In the genomic region with DNA sequence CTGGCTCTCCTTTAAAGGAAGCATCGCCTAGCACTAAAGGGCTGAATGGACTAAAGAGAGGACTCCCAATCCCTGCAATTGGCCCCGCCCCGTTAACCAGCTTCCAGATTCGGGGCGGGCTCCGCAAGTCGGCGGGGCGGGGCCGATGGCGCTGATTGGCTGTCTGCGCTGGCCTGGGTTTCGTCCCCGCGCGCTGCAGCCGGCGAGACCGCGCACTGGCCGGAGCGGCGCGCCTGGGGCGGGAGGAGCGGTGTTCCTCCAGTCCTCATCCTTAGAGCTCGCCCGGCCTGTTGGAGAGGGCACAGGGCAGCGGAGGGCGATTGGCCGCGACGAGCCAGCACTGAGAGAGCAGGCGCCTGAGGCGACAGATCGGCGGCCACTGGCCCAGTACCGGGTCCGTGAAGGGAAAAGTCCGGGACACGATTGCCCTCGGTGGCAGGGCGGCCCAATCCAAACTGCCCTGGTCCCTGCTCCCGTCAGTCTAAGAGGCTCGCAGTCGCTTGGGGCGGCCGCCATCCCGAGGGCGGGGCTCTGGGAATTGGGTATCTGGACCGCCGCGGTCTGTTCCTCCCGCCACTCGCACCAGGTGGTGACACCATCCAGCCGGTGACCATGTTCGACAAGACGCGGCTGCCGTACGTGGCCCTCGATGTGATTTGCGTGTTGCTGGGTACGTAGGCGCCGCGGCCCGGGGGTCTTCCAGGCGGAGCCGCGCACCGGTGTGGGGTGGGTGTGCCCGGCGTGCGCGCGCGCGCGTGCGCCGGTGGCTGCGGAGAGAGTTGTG, we compare ENCODE assay signal across 8 mouse cellular contexts. TPM values are rescaled to one million over a fixed set of nuclear protein-coding genes. Genes with fewer than 3 reads are reported as not detected.
DNase-seq lines count a peak whose midpoint lies in the region; ATAC-seq lines count a peak whose summit lies in the region.

A gene (plus strand): TSS at position 196 of the 784 bp plus-strand sequence.

- no peaks in the 10 kb centered on the region for H3K36me3 ChIP-seq in hindbrain, embryonic 11.5 days (ENCODE audit: control insufficient read depth, insufficient read depth, low read length)
- H3K36me3 ChIP-seq in lung, embryonic 16.5 days (ENCODE audit: control insufficient read depth, insufficient read depth, low read length): peaks cover 7% of the 10 kb centered on the region

- H3K4me1 ChIP-seq in hindbrain, embryonic 11.5 days (replicated peaks; ENCODE audit: control insufficient read depth, insufficient read depth, low read length): no peaks in the 10 kb centered on the region
- H3K4me1 ChIP-seq in lung, embryonic 16.5 days (replicated peaks; ENCODE audit: control insufficient read depth, insufficient read depth, low read length): peaks cover 10% of the 10 kb centered on the region

- H3K27ac ChIP-seq in hindbrain, embryonic 11.5 days (ENCODE audit: low read depth, low read length): peak within 1 kb of the TSS; percentile 48
- H3K27ac ChIP-seq in lung, embryonic 16.5 days (ENCODE audit: low read length): peak within 1 kb of the TSS; percentile 97

- H3K9ac ChIP-seq in hindbrain, embryonic 11.5 days (ENCODE audit: low read depth, low read length): peak within 1 kb of the TSS; percentile 73
- peak within 1 kb of the TSS; percentile 92 for H3K9ac ChIP-seq in lung, embryonic 16.5 days (ENCODE audit: low read length)

- H3K27me3 ChIP-seq in hindbrain, embryonic 11.5 days (ENCODE audit: control insufficient read depth, insufficient read depth, low read length): no peaks in the 10 kb centered on the region
- no peaks in the 10 kb centered on the region for H3K27me3 ChIP-seq in lung, embryonic 16.5 days (ENCODE audit: control insufficient read depth, insufficient read depth, low read depth, low read length)

- WGBS in hindbrain, embryonic 11.5 days: under 1% methylated on average over 80 of the region's 83 CpGs
- WGBS in lung, embryonic 16.5 days: under 1% methylated on average over 82 of the region's 83 CpGs

- H3K4me2 ChIP-seq in hindbrain, embryonic 11.5 days (replicated peaks; ENCODE audit: low read depth, low read length): peak within 1 kb of the TSS; percentile 83
- H3K4me2 ChIP-seq in lung, embryonic 16.5 days (ENCODE audit: low read depth, low read length): peak within 1 kb of the TSS; percentile 87

- H3K9me3 ChIP-seq in hindbrain, embryonic 11.5 days (ENCODE audit: control insufficient read depth, low read length): no peaks in the 10 kb centered on the region
- H3K9me3 ChIP-seq in lung, embryonic 16.5 days (ENCODE audit: control insufficient read depth, low read length): no peaks in the 10 kb centered on the region

- peak within 1 kb of the TSS; percentile 76 for H3K4me3 ChIP-seq in hindbrain, embryonic 11.5 days (ENCODE audit: low read depth, low read length)
- H3K4me3 ChIP-seq in lung, embryonic 16.5 days (ENCODE audit: low read length): peak within 1 kb of the TSS; percentile 91

- peak; percentile 97 for DNase-seq in R1 (ENCODE audit: low read depth, low spot score)
- DNase-seq in cerebellum, postnatal 14 days: peak; percentile 98
- DNase-seq in frontal cortex, postnatal 10 days (ENCODE audit: low spot score in 2 of 2): peak; percentile 86 to 94
- DNase-seq in hindbrain, embryonic 11.5 days (ENCODE audit: low spot score): peak; percentile 99
- peak; percentile 96 for DNase-seq in layer of hippocampus, adult 9-11 months
- peak; percentile 86 for DNase-seq in ovary, postnatal 10 days (ENCODE audit: low spot score)
- DNase-seq in thymus, postnatal 0 days (ENCODE audit: low spot score): peak; percentile 80

- peak; percentile 99 for ATAC-seq in hindbrain, embryonic 11.5 days (ENCODE audit: low FRiP score)
- peak; percentile 99 for ATAC-seq in lung, embryonic 16.5 days (ENCODE audit: low read depth)

RNA-seq across cellular contexts. Expression of the gene that starts here (rescaled TPM):
- polyA plus RNA-seq in hindbrain, embryonic 11.5 days (2014; fragmentation: Nextera tagmentation; extraction: Ambion mirVana): 22.1 and 24.0 TPM in 2 replicates
- polyA plus RNA-seq in lung, embryonic 16.5 days (2015; fragmentation: Nextera tagmentation; extraction: Ambion mirVana): 81.5 and 90.8 TPM in 2 replicates
- polyA plus RNA-seq in thymus, postnatal 0 days (2015; fragmentation: Nextera tagmentation; extraction: Ambion mirVana): 18.1 and 19.9 TPM in 2 replicates

Comparison
In these comparisons a context has a peak if more than half of its experiments do, and no peak if none do; other contexts are left out.
1. Peak in every context shown above with its lines: DNase-seq, ATAC-seq, H3K4me3 ChIP-seq and H3K27ac ChIP-seq.